Mouse (Mus musculus): ENCODE results near the gene Rpia.

The Rpia gene

DNA sequence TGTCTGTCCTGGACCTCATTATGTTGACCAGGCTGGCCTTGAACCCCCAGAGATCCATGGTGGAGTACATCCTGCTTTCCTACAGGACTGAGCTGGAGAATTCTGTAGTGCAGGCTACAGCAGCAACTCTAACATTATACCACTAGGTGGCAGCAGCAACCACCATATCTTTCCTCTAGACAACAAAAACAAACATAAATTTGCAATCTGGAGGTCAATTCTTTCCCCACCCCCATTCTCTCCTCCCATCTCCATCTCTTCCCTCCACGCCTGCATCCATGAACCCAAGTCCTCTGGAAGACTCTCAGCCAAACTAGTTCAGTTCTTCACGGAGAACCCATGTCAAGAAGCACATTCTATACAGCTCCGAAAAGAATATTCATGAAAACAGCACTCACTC is 12.6 kb upstream of the Rpia start:
- peak; percentile 37 for DNase-seq

DNA sequence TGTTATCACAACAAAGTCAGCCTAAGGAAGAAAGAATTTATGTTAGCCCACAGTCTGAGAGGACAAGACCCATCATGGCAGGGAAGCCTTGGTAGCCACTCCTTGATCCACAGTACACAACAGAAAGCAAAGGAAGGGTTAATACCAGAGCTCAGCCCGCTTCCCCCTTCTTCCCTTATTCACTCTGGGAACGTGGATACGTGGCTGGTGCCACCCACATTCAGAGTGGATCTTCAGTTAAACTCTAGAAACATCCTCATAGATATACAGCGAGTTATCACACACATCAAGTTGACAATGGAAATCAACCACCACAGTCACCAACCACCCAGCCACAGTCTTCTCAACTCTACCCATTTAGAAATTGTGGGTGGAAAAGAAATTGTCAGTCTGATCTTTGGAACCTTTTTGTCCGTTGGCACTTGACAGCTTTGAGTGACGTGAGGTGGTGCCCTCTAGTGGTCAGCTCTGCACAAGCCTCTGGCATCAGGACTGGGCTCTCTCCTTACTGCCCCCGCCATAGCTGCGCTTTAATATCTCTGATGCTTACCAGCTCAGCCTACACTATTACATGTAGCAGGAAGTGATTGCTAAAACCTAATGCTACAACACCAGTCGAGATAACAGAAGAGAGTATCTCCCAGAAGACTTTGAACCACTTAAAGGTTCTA is 5.7 kb upstream of the Rpia start:
- DNase-seq, result peak; percentile 90

DNA sequence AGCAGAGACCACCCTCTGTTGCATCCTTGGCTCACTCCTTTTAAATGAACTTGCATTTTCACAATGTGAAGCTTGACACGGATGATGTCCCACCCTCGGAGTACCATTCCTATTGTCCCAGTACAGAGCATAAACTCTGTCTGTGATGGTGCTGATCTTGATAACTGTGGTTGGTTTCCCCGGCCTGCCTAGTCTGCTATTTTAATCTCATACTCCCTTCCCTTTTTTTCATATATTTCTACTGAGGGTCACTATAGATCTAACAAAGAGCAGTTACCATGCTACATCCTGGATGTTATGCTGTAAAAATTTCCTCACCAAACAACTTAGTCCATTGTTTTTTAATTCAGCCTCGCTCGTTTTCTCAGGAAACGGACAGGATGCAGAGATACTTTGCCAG is 4.9 kb upstream of the Rpia start:
- DNase-seq, result no peak

DNA sequence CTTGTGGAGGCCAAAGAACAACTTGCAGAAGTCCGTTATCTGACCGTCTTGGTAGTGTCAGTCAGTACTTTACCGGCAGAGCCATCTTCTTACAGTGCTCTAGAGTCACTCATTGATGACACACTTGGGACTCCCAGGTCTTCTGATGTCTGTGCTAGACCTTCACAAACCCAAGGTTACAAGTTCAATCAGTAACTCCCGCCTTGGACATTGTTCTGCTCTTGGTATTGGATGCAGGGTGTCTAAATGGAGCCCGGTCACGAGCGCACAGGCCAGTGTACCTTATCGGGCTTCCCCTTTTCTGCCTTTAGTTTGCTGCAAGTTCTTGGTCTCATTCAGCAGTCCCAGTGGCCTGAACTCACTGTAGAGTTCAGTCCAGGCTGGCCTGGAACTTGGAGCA is 612 bp upstream of the Rpia start:
- no peak for DNase-seq

DNA sequence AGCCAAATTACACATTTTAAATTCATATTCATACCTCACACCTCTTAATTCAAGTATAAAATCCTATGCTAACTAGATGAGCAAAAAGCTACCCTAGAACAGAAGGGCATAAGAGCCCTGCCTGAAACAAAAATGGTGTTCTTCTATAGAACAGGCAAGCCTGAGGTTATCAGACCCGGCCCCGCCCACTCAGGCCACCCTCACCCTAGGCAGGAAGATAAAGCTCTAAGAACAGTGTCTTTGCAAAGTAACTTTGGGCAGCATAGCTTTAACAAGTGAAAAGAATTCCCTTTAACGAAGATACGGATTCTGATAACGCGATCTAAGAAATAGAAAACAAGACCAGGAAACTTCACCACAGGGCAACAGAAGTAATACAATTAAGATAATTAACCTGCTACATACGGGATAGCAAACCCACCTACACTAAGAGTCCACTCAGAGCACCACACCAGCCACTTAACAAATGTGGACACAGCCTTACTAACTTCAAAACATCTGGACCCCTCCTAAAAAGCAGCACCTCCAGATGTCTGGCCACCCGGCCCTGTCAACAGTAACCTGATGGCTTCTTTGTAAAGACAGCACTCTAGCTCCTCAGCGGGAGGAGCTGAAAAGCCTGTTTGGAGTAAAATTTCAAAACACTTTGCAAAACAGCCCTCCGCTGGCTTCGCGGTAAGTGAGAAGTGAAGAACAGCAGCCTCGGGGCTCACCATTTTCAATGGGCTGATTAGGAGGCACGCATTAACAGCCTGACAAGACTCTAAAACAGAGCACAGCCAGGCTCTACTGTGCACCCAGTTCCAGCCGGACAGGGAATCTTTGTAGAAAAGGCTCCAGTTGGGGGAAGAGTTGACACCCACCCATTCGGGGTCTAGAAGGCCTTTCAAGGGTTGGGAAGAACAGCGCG is 925 bp downstream of the Rpia start:
- DNase-seq, result peak; percentile 66

DNA sequence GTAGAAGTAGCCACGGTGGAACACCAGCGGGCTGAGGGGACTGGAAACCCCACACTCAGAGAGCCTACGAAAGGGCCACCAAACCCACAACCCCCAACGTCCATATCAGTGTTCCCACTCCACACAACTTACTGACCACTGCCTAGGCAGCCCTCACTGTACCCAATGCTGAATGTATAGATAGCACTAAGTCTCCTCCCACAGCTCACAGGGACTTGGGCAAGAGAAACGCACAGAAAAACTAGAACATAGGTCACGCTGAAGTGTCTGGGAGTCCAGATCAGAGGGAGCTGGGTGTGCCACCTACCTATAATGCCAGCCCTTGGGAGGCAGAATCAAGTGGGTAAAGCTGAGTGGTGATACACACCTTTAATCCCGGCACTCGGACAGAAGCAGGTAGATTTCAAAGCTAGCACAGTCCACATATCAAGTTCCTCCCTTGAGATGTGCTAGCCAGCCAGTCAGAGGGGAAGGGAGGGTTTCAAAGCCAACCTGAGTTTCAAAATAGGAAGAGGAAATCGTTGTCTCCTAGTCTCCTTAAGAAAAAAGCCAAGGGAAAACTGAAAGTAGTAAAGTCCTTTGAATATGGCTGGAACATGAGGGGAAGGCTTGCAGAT is 1.9 kb downstream of the Rpia start:
- no peak for DNase-seq

DNA sequence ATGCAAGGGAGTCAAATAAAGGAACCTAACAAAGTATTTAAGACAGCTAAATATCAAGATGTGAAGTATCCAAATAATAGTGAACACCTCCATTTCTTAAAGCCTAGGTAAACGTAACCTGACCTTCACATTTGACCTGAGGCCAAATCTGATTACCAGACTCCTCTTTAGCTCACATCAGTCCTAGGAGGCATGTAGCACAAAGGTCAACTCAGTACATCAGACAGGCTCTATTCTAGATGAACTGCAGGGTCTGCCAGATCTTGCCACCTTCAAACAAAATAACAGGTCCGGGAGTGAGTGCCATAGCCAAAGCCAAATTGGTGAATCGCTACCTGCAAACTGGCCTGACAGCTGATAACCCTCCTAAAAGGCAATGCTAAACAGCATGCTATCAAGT is 2.9 kb downstream of the Rpia start:
- DNase-seq, result no peak

DNA sequence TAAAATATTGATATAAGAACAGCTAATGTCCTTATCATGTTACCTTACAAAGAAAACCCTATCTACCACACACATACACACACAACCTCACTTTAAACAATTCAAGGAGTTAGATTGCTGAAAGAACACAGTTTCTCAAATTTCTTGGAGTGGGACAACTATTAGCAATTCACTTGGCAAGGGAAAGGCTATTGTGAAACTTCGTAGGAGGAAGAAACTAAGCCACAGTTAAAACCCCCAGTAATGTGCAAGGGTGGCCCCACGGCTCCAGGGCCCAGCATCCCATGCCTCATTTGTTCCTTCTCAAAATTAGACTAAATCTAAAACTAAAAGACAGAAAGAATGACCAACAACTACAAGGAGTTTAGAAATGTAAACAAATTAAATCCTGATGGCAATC is 4.5 kb downstream of the Rpia start:
- no peak for DNase-seq

DNA sequence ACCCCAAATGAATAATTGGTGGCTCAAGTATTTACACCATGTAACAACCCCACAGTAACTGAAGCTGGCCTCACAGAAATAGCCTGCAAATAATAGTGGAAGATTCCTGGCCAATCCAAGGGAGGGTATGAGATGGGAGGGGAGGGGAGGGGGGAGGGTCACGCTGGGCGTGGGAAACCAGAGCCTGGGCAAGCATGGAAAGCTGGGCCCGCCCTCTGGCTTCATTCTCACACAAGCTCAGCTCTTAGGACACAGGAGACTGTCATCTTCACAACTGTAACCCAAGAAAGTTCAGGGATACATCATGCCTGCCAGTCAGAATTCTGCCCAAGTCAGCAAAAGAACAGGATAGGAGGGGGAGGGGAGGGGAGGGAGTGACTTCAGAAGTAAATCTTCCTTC is 6.2 kb downstream of the Rpia start:
- no peak for DNase-seq

DNA sequence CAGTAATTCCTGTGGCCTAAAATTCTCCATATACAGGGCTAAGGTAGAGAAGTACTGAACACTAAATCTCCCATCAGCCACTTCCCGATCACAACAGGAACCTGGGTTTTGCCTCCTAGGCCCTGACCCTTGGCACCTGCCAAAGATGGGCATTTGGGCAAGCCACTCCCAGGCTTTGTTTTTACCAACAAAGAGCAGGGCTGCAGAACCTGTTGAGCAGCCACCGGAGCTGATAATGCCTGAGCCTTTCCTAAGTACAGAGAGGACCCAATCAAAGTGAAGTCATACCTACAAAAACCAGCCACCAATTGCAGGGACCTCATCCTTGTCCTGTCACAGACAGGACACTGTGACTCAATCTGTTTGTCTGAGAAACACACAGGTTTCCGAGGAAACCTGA is 7.2 kb downstream of the Rpia start:
- DNase-seq, result no peak

DNA sequence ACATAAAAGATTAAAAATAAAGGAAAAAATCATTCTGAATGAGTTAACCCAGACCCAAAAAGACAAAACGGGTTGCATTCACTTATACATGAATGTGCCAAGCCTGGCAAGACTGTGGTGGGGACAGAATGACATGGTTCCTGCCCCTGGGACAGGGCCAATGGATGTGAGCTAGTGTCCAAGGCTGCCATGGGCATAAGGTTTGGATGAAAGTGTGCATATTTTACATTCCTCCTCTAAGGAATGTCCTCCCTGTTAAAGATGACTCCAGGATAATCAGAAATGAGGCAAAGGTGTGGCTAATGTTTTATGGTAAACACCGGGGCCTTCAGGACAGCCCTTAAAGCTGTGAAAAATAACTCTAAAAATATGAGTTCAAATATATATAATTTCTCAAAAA is 10.7 kb downstream of the Rpia start:
- no peak for DNase-seq

DNA sequence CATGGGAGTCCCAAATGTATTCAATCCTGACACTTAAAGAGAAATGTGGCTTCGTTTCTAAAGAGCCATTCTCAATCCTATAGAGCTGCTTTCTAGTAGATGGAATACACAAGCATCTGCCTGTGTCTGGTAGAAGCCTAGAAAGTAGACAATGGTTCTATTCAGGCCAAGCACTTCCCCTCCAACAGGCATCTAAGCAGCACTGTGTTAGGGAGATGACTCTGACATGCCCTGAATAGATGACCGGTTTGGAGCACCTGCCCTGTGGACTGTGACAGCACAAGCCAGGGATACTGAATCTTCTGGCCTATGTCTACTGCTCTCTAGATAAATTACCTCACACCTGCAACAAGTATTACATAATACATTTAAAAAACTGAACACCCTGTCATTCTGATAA is 17.7 kb downstream of the Rpia start:
- DNase-seq, result no peak

DNA sequence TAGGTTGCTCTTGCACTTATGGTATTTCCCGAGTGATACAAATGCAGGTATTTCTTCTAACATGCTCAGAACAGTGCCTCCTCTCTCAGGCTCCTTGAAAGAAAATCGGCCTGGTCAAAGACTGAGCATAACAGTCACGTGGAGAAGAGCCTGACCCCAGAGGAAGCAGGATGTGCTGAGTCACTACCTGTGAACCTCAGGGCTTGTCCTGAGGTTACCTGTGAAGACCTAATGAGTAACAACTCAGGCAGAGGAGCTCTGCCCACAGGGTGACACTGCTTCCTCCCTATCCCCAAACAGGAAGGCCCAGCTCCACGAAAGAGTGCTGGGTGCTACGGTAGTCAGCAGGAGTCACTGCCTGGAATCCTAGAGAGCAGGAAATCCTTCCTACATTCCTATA is 18.3 kb downstream of the Rpia start:
- DNase-seq, result no peak

DNA sequence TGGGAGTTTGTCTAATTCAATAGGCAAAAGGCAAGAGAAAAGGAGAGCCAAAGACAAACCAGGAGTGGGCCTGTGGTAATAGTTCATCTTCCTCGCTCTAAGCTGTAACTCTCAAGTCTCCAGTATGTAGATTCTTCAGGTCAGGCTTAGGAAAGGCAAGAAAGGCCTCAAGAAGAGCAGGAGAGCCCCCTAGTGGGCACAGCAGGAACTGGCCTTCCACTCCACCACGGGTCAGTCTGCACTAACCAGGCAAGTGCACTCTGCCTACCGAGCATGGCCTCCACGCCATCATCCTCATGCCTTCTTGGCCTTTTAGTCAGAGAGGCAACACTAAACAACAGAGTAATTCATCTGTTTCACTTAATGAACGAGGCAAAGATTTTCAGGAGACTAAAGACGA is 23.3 kb downstream of the Rpia start:
- DNase-seq, result peak; percentile 88

DNA sequence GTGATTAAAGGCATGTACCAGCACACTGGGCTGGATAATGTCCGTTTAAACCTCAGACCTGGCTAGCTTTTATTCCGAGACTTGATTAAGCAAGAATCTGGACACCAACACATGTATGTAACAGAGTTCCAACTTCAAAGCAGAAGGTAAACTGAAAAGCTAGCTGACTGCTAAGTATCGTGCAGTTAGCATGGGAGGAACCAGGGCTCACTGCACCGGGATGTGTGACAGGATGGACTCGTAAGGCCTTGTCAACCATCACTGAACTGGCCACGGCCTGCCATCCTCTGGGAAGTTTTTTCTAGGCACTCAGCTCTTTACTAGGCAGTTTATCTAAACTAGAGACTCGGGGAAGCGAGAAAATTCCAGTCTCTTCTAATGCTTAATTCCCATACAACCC is 27.0 kb downstream of the Rpia start:
- DNase-seq, result peak; percentile 33

DNA sequence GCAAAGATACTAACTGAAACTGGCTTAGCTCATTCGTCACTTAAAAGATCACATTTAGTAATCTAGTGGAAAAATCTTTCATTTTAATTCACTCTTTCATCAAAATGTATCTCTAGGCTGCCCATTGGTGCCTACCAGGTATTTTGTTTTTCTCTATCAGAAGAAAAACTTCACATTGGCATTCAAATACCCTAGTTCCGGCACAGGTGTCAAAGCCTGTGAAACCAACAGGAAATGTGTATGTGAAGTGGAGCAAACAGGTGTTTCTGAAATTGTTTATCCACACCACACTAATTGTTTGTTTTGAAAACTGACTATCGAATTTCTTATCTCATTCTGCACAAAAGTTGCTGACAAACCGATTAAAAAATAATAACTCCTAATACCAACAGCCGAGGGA is 27.5 kb downstream of the Rpia start:
- DNase-seq, result no peak

DNA sequence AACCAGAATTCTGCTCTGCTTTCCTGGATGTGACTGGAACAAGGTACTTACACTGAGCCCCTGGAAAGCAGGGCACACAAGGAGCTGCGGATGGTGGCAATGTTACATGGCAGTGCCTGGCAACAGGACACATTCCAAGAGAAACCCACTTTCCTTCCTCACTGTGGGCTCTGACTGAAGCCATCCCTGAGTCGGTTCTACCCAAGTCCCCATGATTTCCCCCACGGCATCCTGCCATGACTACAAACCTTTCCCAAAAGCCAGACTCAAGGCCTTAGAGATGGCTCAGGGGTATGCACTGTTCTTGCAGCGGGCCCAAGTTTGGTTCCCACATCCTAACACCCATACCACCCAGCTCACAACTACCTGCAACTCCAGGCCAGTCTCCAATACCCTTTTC is 28.2 kb downstream of the Rpia start:
- peak; percentile 32 for DNase-seq

DNA sequence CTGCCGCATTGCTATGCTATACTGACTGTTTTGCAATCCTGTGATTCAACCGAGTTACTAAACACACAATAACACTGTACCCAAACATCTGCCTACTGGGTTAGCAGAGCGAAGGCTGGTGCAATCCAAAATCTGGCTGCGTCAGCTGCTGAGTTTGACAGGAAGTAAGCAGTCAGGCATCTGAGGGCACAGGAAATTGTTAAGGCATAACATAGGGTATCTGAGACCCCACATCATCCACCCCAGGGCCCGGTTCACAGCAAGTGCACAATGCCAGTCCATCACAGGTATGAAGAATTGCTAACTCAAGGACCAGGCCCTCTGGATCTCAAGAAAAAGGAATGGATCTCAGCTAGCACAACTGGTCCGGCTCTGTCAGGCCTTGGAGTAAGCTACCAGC is 29.4 kb downstream of the Rpia start:
- peak; percentile 57 for DNase-seq

DNA sequence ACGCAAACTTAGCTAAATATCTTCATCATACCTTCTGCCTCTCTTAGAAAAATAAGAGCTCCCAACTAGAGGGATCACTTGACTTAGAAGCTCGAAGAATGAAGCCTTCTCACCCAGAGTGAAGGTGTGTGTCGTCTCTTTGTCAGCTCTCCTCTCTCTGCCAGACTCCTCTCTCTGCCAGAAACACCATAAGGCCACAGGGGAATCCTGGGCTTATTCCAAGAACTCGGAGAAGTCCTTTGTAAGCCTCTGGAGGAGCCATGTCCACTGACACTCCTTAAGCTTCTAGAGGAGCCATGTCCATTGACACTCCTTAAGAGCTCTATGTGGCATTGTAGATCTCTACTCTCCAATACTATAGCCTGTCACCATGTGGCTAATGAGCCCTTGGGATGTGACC is 31.1 kb downstream of the Rpia start:
- DNase-seq, result no peak

DNA sequence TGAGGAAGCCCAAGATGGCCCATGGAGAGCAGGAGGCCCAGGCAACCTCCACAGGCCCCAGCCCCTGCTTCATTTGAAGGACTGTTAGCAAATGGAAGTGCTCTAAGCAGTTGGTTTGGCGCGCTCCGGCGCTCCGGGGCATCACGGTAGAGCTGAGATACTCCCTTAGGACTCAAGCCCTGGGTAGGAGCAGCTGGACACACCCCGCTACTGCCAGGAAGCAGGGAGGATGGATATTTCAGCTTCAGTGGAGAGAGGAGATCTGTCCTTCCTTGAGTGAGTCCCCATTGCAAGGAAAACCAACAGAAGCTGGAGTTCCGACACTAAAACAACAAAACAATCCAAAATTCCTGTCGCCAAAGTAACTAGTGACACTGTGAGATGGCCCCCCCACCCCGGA is 37.2 kb downstream of the Rpia start:
- no peak for DNase-seq

DNA sequence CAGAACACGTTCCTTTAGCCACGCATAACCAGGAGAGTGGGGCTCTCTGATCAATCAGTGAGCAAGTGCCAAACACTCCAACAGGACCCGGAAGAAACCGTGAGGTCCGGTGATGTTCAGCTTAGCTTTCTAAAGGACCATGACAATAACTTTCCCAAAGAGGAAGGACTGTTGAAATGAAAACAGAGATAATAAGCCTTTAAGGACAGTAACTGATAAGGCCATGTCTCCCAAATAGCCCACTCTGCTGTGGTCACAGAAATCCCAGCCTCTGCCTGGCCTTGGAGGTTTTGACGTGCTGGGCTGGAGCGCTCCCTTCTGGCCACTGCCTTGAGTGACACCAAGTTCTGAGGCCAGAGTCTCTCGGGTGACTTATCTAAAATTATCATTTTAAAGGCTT is 39.7 kb downstream of the Rpia start:
- DNase-seq, result peak; percentile 71

DNA sequence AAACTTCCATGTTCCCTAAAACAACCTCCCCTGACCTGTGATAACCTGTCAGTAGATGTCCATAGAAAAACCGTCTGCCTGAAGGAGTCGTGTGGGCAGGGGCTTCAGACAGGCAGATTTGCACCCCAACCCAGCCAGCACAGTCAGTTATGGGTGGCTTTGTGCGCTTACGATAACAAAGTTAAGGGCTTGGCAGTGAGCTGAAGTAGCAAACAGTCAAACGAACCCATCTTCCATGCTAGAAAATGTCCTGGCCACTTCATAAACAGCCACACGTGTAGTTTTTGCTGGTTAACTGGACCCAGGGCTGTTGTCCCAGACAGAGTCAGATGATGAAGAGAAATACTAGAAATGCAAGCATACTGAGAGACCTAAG is 40.1 kb downstream of the Rpia start:
- DNase-seq, result no peak

DNA sequence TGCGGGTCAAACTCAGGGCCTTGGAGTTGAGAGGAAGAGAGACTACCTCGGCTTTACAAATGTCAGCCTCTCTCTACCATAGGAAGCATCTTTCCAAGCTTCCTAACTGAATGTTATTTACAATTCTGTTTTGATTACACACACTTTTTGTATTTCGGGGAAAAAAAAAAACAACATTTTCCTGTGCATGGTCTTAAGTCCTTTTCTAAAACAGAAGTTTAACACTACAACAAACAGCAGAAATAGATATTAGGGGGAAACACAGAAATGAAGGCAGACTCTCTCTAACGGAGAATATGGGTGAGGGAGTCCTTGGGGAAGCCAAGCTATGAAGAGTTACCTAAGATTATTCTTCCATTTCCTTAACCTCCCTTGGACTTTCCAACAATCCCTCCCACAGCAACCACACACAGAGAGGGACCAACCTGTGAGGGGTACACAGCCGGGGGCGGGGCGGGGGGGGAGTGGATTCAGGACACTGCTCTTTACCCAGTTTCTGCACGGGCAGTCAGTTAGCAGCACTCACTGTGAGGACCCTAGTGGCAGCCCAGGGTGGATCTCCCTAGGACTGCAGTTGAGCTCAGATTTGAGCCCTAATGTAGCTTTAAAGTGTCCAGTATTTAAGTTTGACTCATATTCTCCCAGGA is 40.7 kb downstream of the Rpia start:
- no peak for DNase-seq

DNA sequence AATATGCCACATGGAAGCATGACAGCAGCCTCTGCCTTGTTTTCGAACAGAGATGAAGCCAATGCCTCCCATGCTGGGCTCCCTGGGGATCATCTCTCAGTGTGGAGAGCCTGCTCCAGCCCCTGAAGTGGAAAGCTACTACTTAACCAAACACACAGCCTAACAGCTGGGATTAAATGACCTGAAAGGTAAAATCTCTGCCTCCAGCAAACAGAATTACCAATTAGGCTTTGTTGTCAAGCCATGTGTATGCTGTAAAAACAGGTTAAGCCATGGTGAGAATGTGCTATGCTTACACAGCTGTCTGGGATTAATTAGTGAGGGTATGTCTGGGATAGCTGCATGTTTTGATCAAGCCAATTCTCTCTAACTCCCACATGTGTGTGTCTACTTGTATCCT is 42.3 kb downstream of the Rpia start:
- DNase-seq, result no peak
